Mouse (Mus musculus): Measurements from ENCODE around the gene Sycp2.

GRCm38 (mm10) chr2:178321271-178321670 is 86.2 kb downstream of the Sycp2 start:
- no peak for TF ChIP-seq CTCF (IDR thresholded peaks at IDR 0.05; ENCODE audit: extremely low read depth, insufficient read depth, insufficient read length, insufficient replicate concordance)
- no peak for TF ChIP-seq POLR2A (IDR thresholded peaks at IDR 0.05; ENCODE audit: low read depth, low read length)
